ENCODE assay signal across 29 mouse cellular contexts in genomic region chr4:113263363-113264060, GRCm38 (mm10). TPM values are rescaled to one million over a fixed set of nuclear protein-coding genes. Genes with fewer than 3 reads are reported as not detected.
DNase-seq lines count a peak whose midpoint lies in the region; ATAC-seq and TF ChIP-seq lines count a peak whose summit lies in the region.
"Had no signal": no experiment of that assay in that cellular context is flagged by ENCODE, and none has a peak within 500 bp of the region (broad histone marks: within the 10 kb centered on the region; RNA-seq: fewer than 3 reads in every experiment).

No protein-coding gene starts in this region.

- TF ChIP-seq EP300 in stomach, postnatal 0 days (optimal IDR thresholded peaks at IDR 0.05) = no peak

- no peaks in the 10 kb centered on the region for H3K36me3 ChIP-seq in liver, adult 2 months (ENCODE audit: control insufficient read depth, insufficient read depth, low read length)
- H3K36me3 ChIP-seq in intestine, embryonic 16.5 days (ENCODE audit: control insufficient read depth, insufficient read depth, low read length) = no peaks in the 10 kb centered on the region
- no peaks in the 10 kb centered on the region for H3K36me3 ChIP-seq in liver, embryonic 15.5 days (replicated peaks)
- H3K36me3 ChIP-seq in stomach, postnatal 0 days (ENCODE audit: control insufficient read depth, insufficient read depth, low read length) = no peaks in the 10 kb centered on the region
- no peaks in the 10 kb centered on the region for H3K36me3 ChIP-seq in midbrain, embryonic 15.5 days (replicated peaks)
- H3K36me3 ChIP-seq in thymus, adult 2 months (ENCODE audit: control insufficient read depth, insufficient read depth, low read length) = no peaks in the 10 kb centered on the region
- H3K36me3 ChIP-seq: embryonic facial prominence, embryonic 13.5 days; forebrain, embryonic 12.5 days; heart, embryonic 12.5 days; hindbrain, embryonic 10.5 days had no signal

- H3K27me3 ChIP-seq in liver, adult 2 months (ENCODE audit: control insufficient read depth, insufficient read depth, low read length) = no peaks in the 10 kb centered on the region
- no peaks in the 10 kb centered on the region for H3K27me3 ChIP-seq in intestine, embryonic 16.5 days (replicated peaks; ENCODE audit: control insufficient read depth, insufficient read depth, low read length)
- H3K27me3 ChIP-seq in liver, embryonic 15.5 days = no peaks in the 10 kb centered on the region
- H3K27me3 ChIP-seq in stomach, postnatal 0 days (ENCODE audit: control insufficient read depth, insufficient read depth, low read length) = no peaks in the 10 kb centered on the region
- no peaks in the 10 kb centered on the region for H3K27me3 ChIP-seq in midbrain, embryonic 15.5 days (replicated peaks)
- H3K27me3 ChIP-seq in thymus, adult 2 months (ENCODE audit: control insufficient read depth, insufficient read depth, low read length) = no peaks in the 10 kb centered on the region
- H3K27me3 ChIP-seq: CH12.LX; embryonic facial prominence, embryonic 13.5 days; forebrain, embryonic 12.5 days; heart, embryonic 12.5 days; Patski had no signal

- no peak overlapping the region for H3K4me3 ChIP-seq in liver, adult 2 months (ENCODE audit: insufficient read depth, low read depth, low read length)
- no peak overlapping the region for H3K4me3 ChIP-seq in intestine, embryonic 16.5 days (ENCODE audit: low read length)
- no peak overlapping the region for H3K4me3 ChIP-seq in liver, embryonic 15.5 days (replicated peaks)
- H3K4me3 ChIP-seq in stomach, postnatal 0 days (ENCODE audit: low read depth, low read length) = no peak overlapping the region
- no peak overlapping the region for H3K4me3 ChIP-seq in midbrain, embryonic 15.5 days
- no peak overlapping the region for H3K4me3 ChIP-seq in thymus, adult 2 months (ENCODE audit: control insufficient read depth, insufficient read depth, low read length)
- H3K4me3 ChIP-seq: embryonic facial prominence, embryonic 13.5 days; forebrain, embryonic 12.5 days; gastrocnemius, adult 2 months; heart, embryonic 12.5 days; hindbrain, embryonic 10.5 days had no signal

- no peak overlapping the region for H3K9ac ChIP-seq in liver, adult 2 months (ENCODE audit: low read depth, low read length)
- H3K9ac ChIP-seq in intestine, embryonic 16.5 days (ENCODE audit: low read depth, low read length) = no peak overlapping the region
- no peak overlapping the region for H3K9ac ChIP-seq in liver, embryonic 15.5 days
- no peak overlapping the region for H3K9ac ChIP-seq in stomach, postnatal 0 days (ENCODE audit: low read length)
- no peak overlapping the region for H3K9ac ChIP-seq in midbrain, embryonic 15.5 days
- H3K9ac ChIP-seq: embryonic facial prominence, embryonic 13.5 days; forebrain, embryonic 12.5 days; heart, embryonic 12.5 days; hindbrain, embryonic 14.5 days had no signal

- no peaks in the 10 kb centered on the region for H3K79me2 ChIP-seq in liver, adult 2 months (ENCODE audit: control insufficient read depth, insufficient read depth, low read length)

- TF ChIP-seq CTCF in liver, adult 2 months (IDR thresholded peaks at IDR 0.05; ENCODE audit: low read depth, low read length) = no peak
- no peak for TF ChIP-seq CTCF in stomach, postnatal 0 days (IDR thresholded peaks at IDR 0.05; ENCODE audit: low read depth)
- TF ChIP-seq CTCF in thymus, adult 2 months (IDR thresholded peaks at IDR 0.05; ENCODE audit: borderline replicate concordance, control insufficient read depth, extremely low read depth, insufficient read depth, low read length, poor library complexity) = no peak

- TF ChIP-seq POLR2A in liver, adult 2 months (IDR thresholded peaks at IDR 0.05; ENCODE audit: extremely low read depth, insufficient read depth, low read length) = no peak
- no peak for TF ChIP-seq POLR2A in thymus, adult 2 months (IDR thresholded peaks at IDR 0.05; ENCODE audit: control insufficient read depth, extremely low read depth, insufficient read depth, low read length, poor library complexity)

- no peak overlapping the region for H3K4me2 ChIP-seq in intestine, embryonic 16.5 days (ENCODE audit: low read depth, low read length)
- no peak overlapping the region for H3K4me2 ChIP-seq in liver, embryonic 15.5 days
- H3K4me2 ChIP-seq in stomach, postnatal 0 days (replicated peaks; ENCODE audit: low read depth) = no peak overlapping the region
- H3K4me2 ChIP-seq in midbrain, embryonic 15.5 days = no peak overlapping the region
- H3K4me2 ChIP-seq: embryonic facial prominence, embryonic 13.5 days; forebrain, embryonic 12.5 days; heart, embryonic 12.5 days; hindbrain, embryonic 14.5 days had no signal

- no peaks in the 10 kb centered on the region for H3K4me1 ChIP-seq in liver, adult 2 months (ENCODE audit: control insufficient read depth, insufficient read depth, low read length)
- no peaks in the 10 kb centered on the region for H3K4me1 ChIP-seq in intestine, embryonic 16.5 days (ENCODE audit: control insufficient read depth, insufficient read depth, low read length)
- no peaks in the 10 kb centered on the region for H3K4me1 ChIP-seq in liver, embryonic 15.5 days (replicated peaks)
- no peaks in the 10 kb centered on the region for H3K4me1 ChIP-seq in stomach, postnatal 0 days (replicated peaks; ENCODE audit: control insufficient read depth, insufficient read depth)
- H3K4me1 ChIP-seq in midbrain, embryonic 15.5 days = no peaks in the 10 kb centered on the region
- no peaks in the 10 kb centered on the region for H3K4me1 ChIP-seq in thymus, adult 2 months (replicated peaks; ENCODE audit: control insufficient read depth, insufficient read depth, low read length)
- H3K4me1 ChIP-seq: embryonic facial prominence, embryonic 13.5 days; forebrain, embryonic 12.5 days; heart, embryonic 12.5 days; hindbrain, embryonic 10.5 days had no signal

- 7% methylated on average over 1 of the region's 1 CpGs for WGBS in liver, adult 2 months
- WGBS in intestine, embryonic 16.5 days = 58% methylated on average over 1 of the region's 1 CpGs
- WGBS in liver, embryonic 15.5 days (ENCODE audit: insufficient replicate concordance) = 58% methylated on average over 1 of the region's 1 CpGs
- WGBS in stomach, postnatal 0 days = 63% methylated on average over 1 of the region's 1 CpGs
- WGBS in midbrain, embryonic 15.5 days = 96% methylated on average over 1 of the region's 1 CpGs
- WGBS in thymus, adult 2 months = 88% methylated on average over 1 of the region's 1 CpGs

- H3K27ac ChIP-seq in liver, adult 2 months (replicated peaks; ENCODE audit: insufficient read depth, low read depth, low read length) = no peak overlapping the region
- H3K27ac ChIP-seq in intestine, embryonic 16.5 days (ENCODE audit: low read length) = no peak overlapping the region
- H3K27ac ChIP-seq in liver, embryonic 15.5 days (replicated peaks) = no peak overlapping the region
- H3K27ac ChIP-seq in stomach, postnatal 0 days (replicated peaks) = no peak overlapping the region
- H3K27ac ChIP-seq in midbrain, embryonic 15.5 days = no peak overlapping the region
- H3K27ac ChIP-seq in thymus, adult 2 months (ENCODE audit: control insufficient read depth, insufficient read depth, low read length) = no peak overlapping the region
- H3K27ac ChIP-seq: embryonic facial prominence, embryonic 13.5 days; forebrain, embryonic 12.5 days; gastrocnemius, adult 2 months; hindbrain, embryonic 10.5 days; hindbrain, embryonic 14.5 days had no signal

- peak; percentile 72 for DNase-seq in liver, adult 2 months (ENCODE audit: extremely low read depth, low read depth, low spot score)
- no peak for DNase-seq in liver
- peak; percentile 15 for DNase-seq in stomach, postnatal 0 days (ENCODE audit: low spot score)
- no peak for DNase-seq in retina, postnatal 1 day
- no peak for DNase-seq in thymus, adult 2 months
- DNase-seq: adrenal gland, postnatal 36 days; cerebellum, adult 8-10 months; cerebellum, postnatal 25 days; gastrocnemius, adult 2 months; gastrocnemius, postnatal 25 days had no signal

- peak; percentile 85 for ATAC-seq in intestine, embryonic 16.5 days
- ATAC-seq in liver, embryonic 15.5 days (ENCODE audit: insufficient read depth) = peak; percentile 62; the same call in 1 of the 2 replicates
- peak; percentile 57; the same call in 1 of the 2 replicates for ATAC-seq in stomach, postnatal 0 days (ENCODE audit: low FRiP score, low TSS enrichment)
- ATAC-seq in midbrain, embryonic 15.5 days (replicated peaks) = no peak
- ATAC-seq: activated CD4-positive, CD25-positive, alpha-beta regulatory T cell, adult 4 months; forebrain, embryonic 16.5 days; Patski had no signal

- H3K9me3 ChIP-seq in intestine, embryonic 16.5 days (ENCODE audit: control insufficient read depth, low read length) = no peaks in the 10 kb centered on the region
- H3K9me3 ChIP-seq in liver, embryonic 15.5 days (replicated peaks) = no peaks in the 10 kb centered on the region
- no peaks in the 10 kb centered on the region for H3K9me3 ChIP-seq in stomach, postnatal 0 days (ENCODE audit: control insufficient read depth, low read length)
- H3K9me3 ChIP-seq in midbrain, embryonic 15.5 days = peaks cover 10% of the 10 kb centered on the region

RNA-seq across cellular contexts. Expression of gene Skint6, which starts 23.3 kb away (rescaled TPM):
- not detected in 2 replicates for total RNA-seq in liver, adult 2 months (2014; rRNA removed)
- not detected in 2 replicates for polyA plus RNA-seq in liver, adult 2 months (2012; rRNA removed)
- polyA plus RNA-seq in intestine, embryonic 16.5 days (2015; fragmentation: Nextera tagmentation; extraction: Ambion mirVana) = not detected in 2 replicates
- polyA plus RNA-seq in liver, embryonic 15.5 days (2015; fragmentation: Nextera tagmentation; extraction: Ambion mirVana) = not detected in 2 replicates
- polyA plus RNA-seq in stomach, postnatal 0 days (2015; fragmentation: Nextera tagmentation; extraction: Ambion mirVana) = 3.2 and 4.0 TPM in 2 replicates
- polyA plus RNA-seq in midbrain, embryonic 15.5 days (2015; fragmentation: Nextera tagmentation; extraction: Ambion mirVana) = not detected in 2 replicates
- polyA plus RNA-seq in thymus, adult 2 months (2012; rRNA removed) = not detected in 2 replicates
- total RNA-seq: adrenal gland, adult 18-20 months; adrenal gland, postnatal 36 days; CH12.LX; gastrocnemius, adult 2 months; gastrocnemius, postnatal 25 days; granulocyte monocyte progenitor cell, adult 5-6 weeks; heart, adult 8-10 months; heart, postnatal 25 days had no signal
- polyA plus RNA-seq: activated CD4-positive, CD25-positive, alpha-beta regulatory T cell, adult 4 months; cortical plate, adult 2 months; embryonic facial prominence, embryonic 13.5 days; forebrain, embryonic 12.5 days; forebrain, embryonic 16.5 days; frontal cortex, adult 2 months; heart, embryonic 12.5 days; heart, embryonic 16.5 days; hindbrain, embryonic 10.5 days; hindbrain, embryonic 14.5 days; Patski had no signal

Comparison
In these comparisons a context has a peak if more than half of its experiments do, and no peak if none do; other contexts are left out.
1. DNase-seq: peak in liver, adult 2 months (single experiment) and stomach, postnatal 0 days (single experiment); none in liver (single experiment), retina, postnatal 1 day (single experiment) and thymus, adult 2 months (single experiment).